Mouse (Mus musculus) layer of hippocampus, adult 18-20 months (tissue): Measurements from ENCODE around the gene Mterf1a. TPM values are rescaled to one million over a fixed set of nuclear protein-coding genes. Genes with fewer than 3 reads are reported as not detected.

ENCODE experiments used
- DNase-seq, 2 experiments: peaks; one replicate each; pipeline ENCODE4 v3.0.0; 2022; ENCODE audit warnings: low spot score in 2 of 2
- total RNA-seq, 2 experiments: library from RNA; stranded (reverse); gene quantifications; 2 replicates each; pipeline ENCODE4 v1.2.3; 2021

Gene Mterf1a
- total RNA-seq, 2 experiments from 2014 or later = 9.9 to 11.3 TPM

GRCm38 (mm10) chr5:3845026-3845425 is 48.7 kb downstream of the Mterf1a start, which contains the start of gene Lrrd1:
Lrrd1 (plus strand) TSS chr5:3845173.
- peak in 1 of 2 experiments; percentile 17 for DNase-seq

Other genes starting within 250 kb of the Mterf1a start
- gene Tmbim7, start 242.8 kb downstream of the Mterf1a start, total RNA-seq = not detected
- gene Gatad1, start 236.7 kb downstream of the Mterf1a start, total RNA-seq = 100 to 1,000 TPM; 103 to 108 TPM
- gene Ankib1, start 91.0 kb downstream of the Mterf1a start, total RNA-seq = 100 to 1,000 TPM; 124 TPM
- gene Krit1, start 90.7 kb downstream of the Mterf1a start, total RNA-seq = 10 to 100 TPM; 48.8 to 53.9 TPM
- under 1 TPM; 0.17 to 0.33 TPM for gene Lrrd1, start 48.8 kb downstream of the Mterf1a start, total RNA-seq
- 10 to 100 TPM; 67.1 to 68.3 TPM for gene Akap9, start 34.1 kb upstream of the Mterf1a start, total RNA-seq
- gene Cyp51, start 210.8 kb upstream of the Mterf1a start, total RNA-seq = 10 to 100 TPM; 41.8 to 42.0 TPM